Mouse (Mus musculus): Measurements from ENCODE around the gene 4933416C03Rik. TPM values are rescaled to one million over a fixed set of nuclear protein-coding genes. Genes with fewer than 3 reads are reported as not detected.

The 4933416C03Rik gene
- 0.10 and 0.19 TPM in 2 replicates for polyA plus RNA-seq (2012; rRNA removed)

GRCm38 (mm10) chr10:116113867-116114474 lies at the start of gene 4933416C03Rik:
Gene 4933416C03Rik (minus strand): TSS chr10:116113917.
- DNase-seq (ENCODE audit: low spot score), result no peak

- no peak for DNase-seq (ENCODE audit: low spot score)
Measured at GRCm38 (mm10) chr10:116162338-116162737, 48.6 kb upstream of the 4933416C03Rik start.

- DNase-seq (ENCODE audit: low spot score), result no peak
Measured at GRCm38 (mm10) chr10:116156699-116157098, 43.0 kb upstream of the 4933416C03Rik start.

GRCm38 (mm10) chr10:116154707-116155106 lies 41.0 kb upstream of the 4933416C03Rik start:
- no peak for DNase-seq (ENCODE audit: low spot score)

GRCm38 (mm10) chr10:116146091-116146490 lies 32.4 kb upstream of the 4933416C03Rik start:
- DNase-seq (ENCODE audit: low spot score), result no peak

- DNase-seq (ENCODE audit: low spot score), result no peak
Measured at GRCm38 (mm10) chr10:116143684-116144083, 30.0 kb upstream of the 4933416C03Rik start.

- DNase-seq (ENCODE audit: low spot score), result no peak
Measured at GRCm38 (mm10) chr10:116140226-116140625, 26.5 kb upstream of the 4933416C03Rik start.

GRCm38 (mm10) chr10:116135187-116135586 lies 21.5 kb upstream of the 4933416C03Rik start:
- DNase-seq (ENCODE audit: low spot score), result no peak

GRCm38 (mm10) chr10:116132233-116132632 lies 18.5 kb upstream of the 4933416C03Rik start:
- DNase-seq (ENCODE audit: low spot score), result no peak

- DNase-seq (ENCODE audit: low spot score), result no peak
Measured at GRCm38 (mm10) chr10:116131223-116131622, 17.5 kb upstream of the 4933416C03Rik start.

- no peak for DNase-seq (ENCODE audit: low spot score)
Measured at GRCm38 (mm10) chr10:116130401-116130800, 16.7 kb upstream of the 4933416C03Rik start.

GRCm38 (mm10) chr10:116125364-116125763 lies 11.6 kb upstream of the 4933416C03Rik start:
- no peak for DNase-seq (ENCODE audit: low spot score)

- DNase-seq (ENCODE audit: low spot score), result no peak
Measured at GRCm38 (mm10) chr10:116123808-116124207, 10.1 kb upstream of the 4933416C03Rik start.

GRCm38 (mm10) chr10:116121463-116121862 lies 7.7 kb upstream of the 4933416C03Rik start:
- DNase-seq (ENCODE audit: low spot score), result no peak

GRCm38 (mm10) chr10:116117060-116117459 lies 3.3 kb upstream of the 4933416C03Rik start:
- DNase-seq (ENCODE audit: low spot score), result no peak

GRCm38 (mm10) chr10:116115881-116116677 lies 2.4 kb upstream of the 4933416C03Rik start:
- DNase-seq (ENCODE audit: low spot score), result no peak

- DNase-seq (ENCODE audit: low spot score), result no peak
Measured at GRCm38 (mm10) chr10:116112868-116113267, 849 bp downstream of the 4933416C03Rik start.

GRCm38 (mm10) chr10:116108730-116109129 lies 5.0 kb downstream of the 4933416C03Rik start:
- no peak for DNase-seq (ENCODE audit: low spot score)

GRCm38 (mm10) chr10:116108176-116108575 lies 5.5 kb downstream of the 4933416C03Rik start:
- no peak for DNase-seq (ENCODE audit: low spot score)

GRCm38 (mm10) chr10:116098470-116098869 lies 15.2 kb downstream of the 4933416C03Rik start:
- DNase-seq (ENCODE audit: low spot score), result no peak

GRCm38 (mm10) chr10:116096466-116096865 lies 17.3 kb downstream of the 4933416C03Rik start:
- no peak for DNase-seq (ENCODE audit: low spot score)

- no peak for DNase-seq (ENCODE audit: low spot score)
Measured at GRCm38 (mm10) chr10:116083965-116084364, 29.8 kb downstream of the 4933416C03Rik start.

GRCm38 (mm10) chr10:116080841-116081240 lies 32.9 kb downstream of the 4933416C03Rik start:
- no peak for DNase-seq (ENCODE audit: low spot score)
